Mouse (Mus musculus): ENCODE measurements at regions not wholly inside any gene's neighbourhood (a gene's known extent, or its start where the extent isn't known, plus 50 kb on each side); places are given as distances from the start of the nearest gene placed in this dataset.

DNA sequence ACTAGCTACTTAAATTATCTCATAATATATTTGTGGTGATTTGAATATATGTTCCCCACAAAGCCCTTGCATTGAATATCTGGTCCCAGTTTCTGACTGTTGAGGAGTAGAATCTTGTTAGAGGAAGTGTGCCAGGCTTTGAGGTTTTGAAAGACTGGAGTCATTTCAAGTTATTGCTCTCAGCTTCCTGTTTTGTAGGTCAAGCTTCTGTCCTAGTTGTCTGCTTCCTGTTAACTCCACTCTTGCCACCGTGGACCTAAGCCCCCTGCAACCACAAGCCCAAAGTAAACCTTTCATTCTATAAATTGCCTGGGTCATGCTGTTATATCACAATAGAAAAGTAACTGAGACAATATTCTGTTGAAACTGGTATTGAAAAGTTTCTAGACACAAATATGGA is 1232.3 kb upstream of the Lrrc6 start:
- DNase-seq (ENCODE audit: low spot score) = no peak

DNA sequence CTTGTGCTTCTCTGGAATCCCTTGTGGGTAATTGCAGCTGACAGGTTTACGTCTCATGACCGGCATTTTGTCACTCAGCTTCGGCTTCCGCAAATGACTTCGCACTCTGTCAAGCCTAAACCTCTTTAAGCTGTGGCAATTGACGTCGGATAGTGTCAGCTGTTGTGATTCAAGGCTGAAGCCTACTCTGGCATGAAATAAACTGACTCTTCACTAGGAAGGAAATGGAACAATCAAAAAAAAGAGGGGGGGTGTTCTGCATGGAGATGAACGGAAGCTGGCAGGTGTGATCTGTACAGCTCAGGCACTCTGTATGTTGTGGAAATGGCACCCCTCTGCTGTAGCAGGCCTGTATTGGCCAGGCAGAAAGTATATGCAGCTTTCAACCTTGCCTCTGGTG is 1228.8 kb upstream of the Lrrc6 start:
- DNase-seq (ENCODE audit: low spot score) = no peak

GRCm38 (mm10) chr15:67725239-67725638 is 1224.5 kb upstream of the Lrrc6 start:
- no peak for DNase-seq (ENCODE audit: low spot score)

GRCm38 (mm10) chr15:67714203-67714602 is 1213.5 kb upstream of the Lrrc6 start:
- no peak for DNase-seq (ENCODE audit: low spot score)

DNA sequence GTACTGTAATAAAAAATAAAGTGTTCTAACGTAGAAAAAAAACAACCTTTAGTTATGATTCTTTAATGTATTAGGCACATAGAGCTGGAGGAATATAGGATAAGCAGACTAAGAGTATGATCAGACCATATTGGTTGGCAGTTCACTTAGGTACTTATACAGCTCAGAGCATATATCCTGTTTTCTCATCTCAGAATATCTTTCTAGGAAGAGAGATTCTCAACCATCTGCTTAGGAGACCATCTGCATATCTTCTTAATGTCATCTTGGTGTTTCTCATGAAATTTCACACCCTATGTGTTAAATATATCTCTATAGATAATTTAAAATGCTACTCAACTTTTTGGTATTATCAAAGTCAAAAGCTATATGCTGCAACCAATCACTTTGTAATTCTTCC is 1185.4 kb upstream of the Lrrc6 start:
- DNase-seq (ENCODE audit: low spot score) = no peak

- no peak for DNase-seq (ENCODE audit: low spot score)
These were observed 1172.6 kb upstream of the Lrrc6 start for GRCm38 (mm10) chr15:67673276-67673675.

GRCm38 (mm10) chr15:67636155-67636554 is 1135.4 kb upstream of the Lrrc6 start:
- no peak for DNase-seq (ENCODE audit: low spot score)

GRCm38 (mm10) chr15:67626704-67627287 is 1126.1 kb upstream of the Lrrc6 start:
- DNase-seq (ENCODE audit: low spot score) = no peak

DNA sequence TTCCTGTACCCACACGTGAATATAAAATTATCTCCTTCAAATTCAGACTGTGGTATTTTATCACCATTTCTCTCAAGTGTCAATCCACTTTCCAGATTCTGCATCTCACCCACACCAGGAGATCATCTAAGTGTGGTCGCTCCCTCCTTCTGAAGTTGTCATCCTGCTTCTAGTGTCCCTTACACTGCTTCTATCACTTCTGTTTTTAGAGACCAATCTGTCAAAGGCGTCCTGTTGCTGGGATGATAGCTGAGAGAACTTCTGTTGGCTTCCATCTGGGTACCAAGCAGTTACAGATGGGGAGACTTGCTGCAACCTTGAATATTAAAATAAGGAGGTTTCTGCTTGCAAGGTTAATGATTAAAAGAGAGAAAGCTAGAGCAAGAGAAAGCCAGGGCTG is 1111.2 kb upstream of the Lrrc6 start:
- DNase-seq (ENCODE audit: low spot score) = peak; percentile 39

DNA sequence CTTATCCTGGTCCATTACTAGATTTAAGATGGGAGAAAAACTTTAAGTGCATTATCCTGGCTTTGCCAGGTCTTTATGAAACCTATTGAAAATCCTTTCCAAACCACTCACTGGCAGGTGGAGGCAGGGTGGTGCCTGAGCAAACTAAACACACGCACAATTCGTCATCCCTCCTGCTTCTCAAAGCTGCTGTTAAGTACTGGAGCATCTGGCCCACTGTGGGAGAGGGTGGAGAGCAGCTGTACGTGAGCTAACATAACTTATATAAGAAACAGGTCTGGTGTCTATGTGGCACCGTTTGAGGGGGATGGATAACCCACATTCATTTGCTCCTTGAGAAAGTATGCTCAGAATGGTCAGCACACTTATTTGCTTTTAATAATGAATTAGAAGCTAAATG is 1097.7 kb upstream of the Lrrc6 start:
- peak; percentile 6 for DNase-seq (ENCODE audit: low spot score)

GRCm38 (mm10) chr15:67576581-67576980 is 1075.9 kb upstream of the Lrrc6 start:
- DNase-seq (ENCODE audit: low spot score) = no peak

- DNase-seq (ENCODE audit: low spot score) = no peak
These were observed 1070.9 kb upstream of the Lrrc6 start for GRCm38 (mm10) chr15:67571614-67572013.

- no peak for DNase-seq (ENCODE audit: low spot score)
These were observed 1056.6 kb upstream of the Lrrc6 start for GRCm38 (mm10) chr15:67557304-67557703.

GRCm38 (mm10) chr15:67551911-67552310 is 1051.2 kb upstream of the Lrrc6 start:
- no peak for DNase-seq (ENCODE audit: low spot score)

GRCm38 (mm10) chr15:67546896-67547400 is 1046.2 kb upstream of the Lrrc6 start:
- DNase-seq (ENCODE audit: low spot score) = no peak

GRCm38 (mm10) chr15:67545745-67546144 is 1045.0 kb upstream of the Lrrc6 start:
- DNase-seq (ENCODE audit: low spot score) = no peak

DNA sequence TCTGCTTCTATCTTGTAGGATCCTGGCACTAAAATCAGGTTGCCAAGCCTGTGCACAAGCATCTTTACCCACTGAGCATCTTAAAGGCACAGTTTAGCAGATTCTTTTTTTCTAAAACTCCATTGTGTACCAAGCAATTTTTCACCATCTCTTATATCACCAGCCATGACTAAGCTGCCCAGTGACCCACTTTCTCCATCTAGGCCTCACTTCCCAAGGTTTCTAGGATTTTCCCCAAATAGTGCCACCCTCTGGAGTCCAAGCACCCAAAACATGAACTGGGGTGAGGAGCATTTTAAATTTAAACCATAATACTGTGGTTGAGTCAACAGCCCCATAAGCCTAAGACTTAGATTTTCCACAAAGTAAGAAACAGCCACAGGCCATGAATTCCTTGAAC is 1013.0 kb upstream of the Lrrc6 start:
- no peak for DNase-seq (ENCODE audit: low spot score)

GRCm38 (mm10) chr15:67495001-67495658 is 994.4 kb upstream of the Lrrc6 start:
- DNase-seq (ENCODE audit: low spot score) = no peak

DNA sequence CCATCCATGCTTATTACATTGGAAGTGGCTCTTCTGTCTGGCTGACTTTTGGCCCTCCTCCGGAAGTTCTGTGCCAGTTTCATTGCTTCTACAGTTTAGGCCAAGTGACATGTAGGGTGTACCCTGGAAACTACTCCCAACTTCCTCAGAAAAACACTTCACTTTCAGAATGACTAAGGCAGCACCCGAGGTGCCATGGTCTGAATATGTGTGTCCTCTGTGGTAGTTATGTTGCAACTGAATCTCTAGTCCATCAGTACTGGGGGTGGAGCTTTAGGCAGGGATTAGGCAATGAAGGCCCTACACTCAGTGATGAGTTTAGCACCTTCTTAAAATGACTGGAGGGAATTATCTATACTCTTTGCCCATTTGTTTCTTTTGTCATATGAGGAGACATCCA is 981.0 kb upstream of the Lrrc6 start:
- DNase-seq (ENCODE audit: low spot score) = no peak

GRCm38 (mm10) chr15:67474325-67474724 is 973.6 kb upstream of the Lrrc6 start:
- no peak for DNase-seq (ENCODE audit: low spot score)

DNA sequence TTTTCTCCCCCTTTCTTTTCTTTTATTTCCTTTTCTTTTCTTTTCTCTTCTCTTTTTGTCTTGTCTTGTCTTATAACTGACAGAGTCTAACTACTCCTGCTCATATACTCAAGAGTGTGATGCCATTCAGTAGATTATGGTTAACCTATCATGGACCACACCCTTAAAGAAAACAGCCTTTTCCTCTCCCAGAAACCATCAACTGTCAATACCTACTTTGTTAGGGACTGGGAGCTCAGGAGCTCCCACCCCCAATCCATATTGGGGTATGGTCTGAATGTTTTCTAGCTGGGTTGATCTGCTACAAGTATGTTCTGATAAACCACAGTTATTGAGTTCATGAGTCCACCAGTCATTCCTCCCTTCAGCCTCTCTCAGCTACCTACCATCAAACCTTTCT is 972.3 kb upstream of the Lrrc6 start:
- DNase-seq (ENCODE audit: low spot score) = no peak

GRCm38 (mm10) chr15:67471283-67471682 is 970.6 kb upstream of the Lrrc6 start:
- DNase-seq (ENCODE audit: low spot score) = no peak

DNA sequence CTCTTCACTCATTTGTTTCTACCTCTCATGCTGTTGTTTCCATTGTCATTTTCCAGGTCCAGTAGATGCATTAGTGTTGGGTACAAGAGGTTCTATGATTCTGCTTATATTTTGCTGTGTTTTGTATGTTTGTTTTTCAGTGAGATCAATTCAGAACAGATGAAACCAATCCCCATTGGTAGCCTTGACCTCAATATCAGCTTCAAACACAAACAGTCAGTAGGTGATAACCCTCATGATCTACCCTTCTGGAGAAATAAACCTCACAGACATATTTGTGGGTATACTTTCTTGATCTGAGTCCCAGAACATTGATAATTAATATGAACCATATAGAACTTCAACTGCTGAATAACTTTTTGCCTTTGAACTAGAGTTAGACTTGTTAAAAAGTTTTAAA is 969.3 kb upstream of the Lrrc6 start:
- no peak for DNase-seq (ENCODE audit: low spot score)

Data from layer of hippocampus, adult 11-12 months (tissue).